Mouse (Mus musculus) left cerebral cortex, postnatal 10 days (tissue): Measurements from ENCODE around the gene Zfp710. TPM values are rescaled to one million over a fixed set of nuclear protein-coding genes. Genes with fewer than 3 reads are reported as not detected.
"Not testable (repeated sequence)": the region's sequence is repeated elsewhere in the genome, so short reads cannot be mapped to it uniquely, and the experiment has no call there.

Experiments
- DNase-seq, 2 experiments: peaks; one replicate each; pipeline ENCODE4 v3.0.0; 2021 to 2022; ENCODE audit warnings: low spot score in 2 of 2, mixed read lengths in 1 of 2; ENCODE audit errors: extremely low spot score in 1 of 2
- intact Hi-C: fragments of 180-260 bp; cut with DNase I; formaldehyde crosslinking; loops from one replicate; pipeline ENCODE4 v1.15.1; 2025
- total RNA-seq, 2 experiments: library from RNA; stranded (reverse); gene quantifications; 2 replicates each; pipeline ENCODE4 v1.2.3; 2021

The Zfp710 gene
- total RNA-seq, 2 experiments from 2014 or later, result 15.8 to 16.7 TPM

GRCm38 (mm10) chr7:80130344-80131055 is 105.9 kb downstream of the Zfp710 start:
- intact Hi-C loops, result no loop called here
- no peak for DNase-seq

GRCm38 (mm10) chr7:80131315-80131714 is 106.7 kb downstream of the Zfp710 start:
- intact Hi-C loops, DNase-seq: not testable (repeated sequence)

GRCm38 (mm10) chr7:80132541-80132940 is 107.9 kb downstream of the Zfp710 start:
- intact Hi-C loops, result no loop called here
- peak in 1 of 2 experiments; percentile 60 for DNase-seq

- intact Hi-C loops, result no loop called here
- peak; percentile 78 to 87 for DNase-seq
Observed at GRCm38 (mm10) chr7:80134454-80135172, 110.0 kb downstream of the Zfp710 start.

GRCm38 (mm10) chr7:80135173-80135532 is 110.5 kb downstream of the Zfp710 start:
- intact Hi-C loops, result no loop called here
- no peak for DNase-seq

- intact Hi-C loops, result no loop called here
- no peak for DNase-seq
Observed at GRCm38 (mm10) chr7:80138375-80138774, 113.8 kb downstream of the Zfp710 start.

- DNase-seq, result peak; percentile 63 to 78
- intact Hi-C loops, result loop anchor here (5.0 kb wide), 2 partner anchors 76 to 176 kb away; no protein-coding TSS in a partner anchor
Observed at GRCm38 (mm10) chr7:80140815-80141214, 116.2 kb downstream of the Zfp710 start.

Other genes with a start within 250 kb of the Zfp710 start
- 1 to 10 TPM in 1 of 2 experiments, under 1 TPM in 1; 0.36 to 1.1 TPM for gene Mesp1, start 231.0 kb upstream of the Zfp710 start, total RNA-seq
- gene Mesp2, start 214.1 kb upstream of the Zfp710 start, total RNA-seq, result 1 to 10 TPM; 1.4 to 2.6 TPM
- 1 to 10 TPM; 7.0 to 7.8 TPM for gene Anpep, start 163.8 kb upstream of the Zfp710 start, total RNA-seq
- 10 to 100 TPM; 48.9 to 50.0 TPM for gene Ap3s2, start 104.2 kb upstream of the Zfp710 start, total RNA-seq
- gene Arpin, start 89.5 kb upstream of the Zfp710 start, total RNA-seq, result 10 to 100 TPM in 1 of 2 experiments, 1 to 10 TPM in 1; 9.8 to 11.2 TPM
- gene Idh2, start 90.6 kb downstream of the Zfp710 start, total RNA-seq, result 10 to 100 TPM; 44.8 to 45.6 TPM
- gene Sema4b, start 162.0 kb downstream of the Zfp710 start, total RNA-seq, result 10 to 100 TPM; 23.5 to 23.7 TPM
- gene Cib1, start 208.0 kb downstream of the Zfp710 start, total RNA-seq, result 10 to 100 TPM; 19.4 to 21.2 TPM
- gene Gdpgp1, start 208.1 kb downstream of the Zfp710 start, total RNA-seq, result 1 to 10 TPM; 6.0 to 7.0 TPM
- 1 to 10 TPM; 1.3 to 2.2 TPM for gene Ttll13, start 221.6 kb downstream of the Zfp710 start, total RNA-seq
- 10 to 100 TPM; 43.9 to 46.8 TPM for gene Ngrn, start 236.4 kb downstream of the Zfp710 start, total RNA-seq
- gene Vps33b, start 244.8 kb downstream of the Zfp710 start, total RNA-seq, result 10 to 100 TPM; 22.9 to 26.3 TPM